Mouse (Mus musculus) testis, adult 2 months (tissue): Measurements from ENCODE around the gene Ankrd23. TPM values are rescaled to one million over a fixed set of nuclear protein-coding genes. Genes with fewer than 3 reads are reported as not detected.
A peak's percentile ranks its signal among the peaks of the same experiment; 100 is the strongest.

Experiments
- H3K27ac ChIP-seq: fragments of 200-500 bp; 2 replicates; pipeline ENCODE4 v1.5.1; 2012; ENCODE audit warnings: low read depth, low read length; ENCODE audit not compliant: control insufficient read depth, insufficient read depth
- H3K27me3 ChIP-seq: fragments of 200-500 bp; 2 replicates; pipeline ENCODE4 v1.6.1; 2012; ENCODE audit warnings: mild to moderate bottlenecking, low read length, moderate library complexity; ENCODE audit not compliant: control insufficient read depth, insufficient read depth
- H3K36me3 ChIP-seq: fragments of 200-500 bp; 2 replicates; pipeline ENCODE4 v1.6.1; 2012; ENCODE audit warnings: mild to moderate bottlenecking, low read length; ENCODE audit not compliant: control insufficient read depth, insufficient read depth
- H3K4me1 ChIP-seq: fragments of 200-500 bp; 2 replicates; pipeline ENCODE4 v1.6.1; 2012; ENCODE audit warnings: low read length; ENCODE audit not compliant: control insufficient read depth, insufficient read depth
- H3K4me3 ChIP-seq: fragments of 200-500 bp; 2 replicates; pipeline ENCODE4 v1.5.1; 2012; ENCODE audit warnings: low read depth, mild to moderate bottlenecking, low read length, moderate library complexity, mixed read lengths; ENCODE audit not compliant: control insufficient read depth
- CTCF ChIP-seq: fragments of 200-500 bp; IDR thresholded peaks from 2 replicates; pipeline ENCODE4 v1.5.1; 2012; ENCODE audit warnings: low read depth, mild to moderate bottlenecking, inconsistent platforms, low read length, moderate library complexity; ENCODE audit not compliant: control insufficient read depth, insufficient read depth, insufficient replicate concordance
- POLR2A ChIP-seq: fragments of 200-500 bp; IDR thresholded peaks from 2 replicates; pipeline ENCODE4 v1.6.1; 2012; ENCODE audit warnings: low read depth, mild to moderate bottlenecking, inconsistent platforms, low read length, moderate library complexity; ENCODE audit not compliant: control insufficient read depth
- polyA plus RNA-seq: library from polyadenylated mRNA; depleted of rRNA; stranded (reverse); fragments of >200 nt; gene quantifications from 2 replicates; pipeline ENCODE4 v1.2.3, GENCODE M21; 2012

Ankrd23 gene
- polyA plus RNA-seq, 1 experiment = 11.0 TPM

DNA sequence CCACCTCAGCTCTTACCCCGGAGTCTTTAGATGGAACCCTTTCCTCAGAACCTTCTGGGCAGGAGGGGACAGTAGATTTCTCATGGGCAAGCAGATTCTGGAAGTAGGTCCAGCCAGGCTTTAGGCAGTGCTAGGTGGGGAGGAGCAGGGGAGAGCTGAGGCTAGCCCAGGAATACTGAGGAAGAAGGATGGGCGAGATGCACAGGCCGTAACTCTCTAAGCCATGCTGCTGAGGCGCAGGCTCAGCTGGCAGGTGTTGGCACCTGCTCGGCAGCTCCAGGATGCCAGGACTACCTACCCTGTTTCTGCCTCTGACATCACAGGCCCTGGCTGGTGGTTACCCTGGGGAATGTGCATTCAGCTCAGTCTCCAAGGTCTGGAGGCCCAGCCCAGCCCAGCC, 33.6 kb upstream of the Ankrd23 start:
- peaks cover 4% of the 10 kb centered on the region for H3K4me1 ChIP-seq
- 0 out of 2 replicates have a peak overlapping the region, but pooled peaks have one; percentile 10 for H3K27ac ChIP-seq
- no peaks in the 10 kb centered on the region for H3K27me3 ChIP-seq
- no peaks in the 10 kb centered on the region for H3K36me3 ChIP-seq
- TF ChIP-seq POLR2A (no peak), CTCF (no peak)
- H3K4me3 ChIP-seq = no peak overlapping the region

DNA sequence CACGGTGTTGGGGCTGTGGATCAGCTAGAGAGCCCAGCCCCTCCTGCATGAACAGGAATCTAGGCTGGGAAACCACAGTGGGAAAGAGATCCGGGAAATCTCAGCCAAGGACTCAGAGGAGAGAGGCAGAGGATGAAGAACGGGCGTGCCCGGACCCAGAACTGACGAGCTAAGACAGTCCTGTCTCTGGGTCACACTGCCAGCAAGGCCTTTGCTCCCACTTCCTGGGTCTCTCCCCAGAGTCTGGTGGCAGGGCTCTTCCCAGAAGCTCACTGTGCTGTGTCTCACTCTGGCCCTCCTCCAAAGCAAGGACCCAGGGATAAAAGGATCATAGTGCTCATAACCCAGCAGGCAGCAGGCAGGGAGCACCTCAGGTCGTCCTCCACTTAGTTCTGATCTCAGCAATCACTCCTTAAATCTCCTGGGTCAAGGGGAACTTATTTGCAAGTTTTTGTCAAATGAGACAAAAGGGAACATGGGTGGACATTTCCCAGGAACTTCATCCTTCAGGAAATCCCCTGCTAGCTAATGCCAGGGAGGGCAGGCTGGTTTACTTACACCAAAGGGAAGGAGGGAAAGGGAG, 33.1 kb upstream of the Ankrd23 start:
- TF ChIP-seq CTCF (no peak), POLR2A (no peak)
- Histone ChIP-seq H3K27me3 (no peaks in the 10 kb centered on the region), H3K27ac (peak overlapping the region; percentile 37; the same call in 1 of the 2 replicates), H3K4me3 (no peak overlapping the region), H3K36me3 (no peaks in the 10 kb centered on the region), H3K4me1 (peaks cover 4% of the 10 kb centered on the region)

DNA sequence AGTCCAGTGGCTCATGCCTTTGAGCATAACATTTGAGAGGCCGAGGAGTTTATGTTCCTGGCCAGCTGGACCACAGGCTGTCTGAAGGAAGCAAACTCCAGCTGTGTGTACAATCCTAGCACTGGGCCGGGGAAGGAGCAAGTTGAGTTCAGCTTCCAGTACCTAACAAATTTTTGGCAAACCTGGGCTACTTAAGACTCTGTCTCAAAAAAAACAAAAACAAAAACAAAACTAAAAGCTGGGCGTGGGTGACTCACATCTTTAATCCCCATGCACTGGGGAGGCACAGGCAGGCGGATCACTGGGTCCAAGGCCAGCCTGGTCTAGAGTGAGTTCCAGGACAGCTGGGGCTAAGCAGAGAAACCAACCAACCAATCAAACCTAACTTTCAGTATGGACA, 32.1 kb upstream of the Ankrd23 start:
- TF ChIP-seq POLR2A = no peak
- TF ChIP-seq CTCF = no peak
- H3K36me3 ChIP-seq = no peaks in the 10 kb centered on the region
- H3K27me3 ChIP-seq = no peaks in the 10 kb centered on the region
- 0 out of 2 replicates have a peak overlapping the region, but pooled peaks have one; percentile 18 for H3K27ac ChIP-seq
- peaks cover 4% of the 10 kb centered on the region for H3K4me1 ChIP-seq
- no peak overlapping the region for H3K4me3 ChIP-seq

DNA sequence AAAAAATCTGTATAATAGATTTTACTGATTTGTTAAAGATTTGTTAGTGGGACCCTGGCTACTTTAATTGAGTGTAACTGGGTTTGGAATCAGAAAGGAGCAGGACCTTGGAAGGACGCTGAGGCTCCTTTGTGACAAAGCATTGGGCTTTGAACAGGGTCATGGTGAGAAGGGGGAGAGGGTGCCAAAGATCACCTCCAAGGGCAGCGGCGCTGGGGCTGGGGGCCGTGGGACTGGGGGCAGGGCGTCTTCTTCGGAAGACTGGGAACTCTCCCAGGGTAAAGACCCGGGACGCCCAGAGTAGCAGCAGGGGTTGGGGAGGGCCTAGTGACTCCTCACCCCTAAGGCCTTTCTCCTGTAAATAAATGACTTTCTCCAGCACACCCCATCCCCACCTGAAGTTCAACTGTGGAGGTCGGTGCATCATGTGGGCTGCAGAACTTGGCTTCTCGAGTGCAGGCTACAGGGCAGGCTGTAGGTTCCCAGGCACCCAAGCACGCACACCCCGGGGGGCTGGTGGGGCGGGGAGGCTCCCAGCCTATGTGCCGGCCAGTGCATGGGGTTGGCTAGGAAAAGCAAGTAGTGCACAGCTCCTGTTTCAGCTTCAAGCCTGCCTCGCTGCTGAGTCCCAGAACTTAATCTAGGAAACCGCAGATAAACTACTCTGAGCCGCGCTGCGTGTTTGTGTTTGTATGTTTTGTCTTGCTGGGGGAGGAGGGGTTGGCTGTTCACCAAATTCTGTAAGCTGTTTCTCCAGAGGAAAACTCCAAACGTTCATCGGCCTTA, 31.3 kb upstream of the Ankrd23 start:
- Histone ChIP-seq H3K4me1 (peaks cover 4% of the 10 kb centered on the region), H3K27ac (no peak overlapping the region), H3K4me3 (no peak overlapping the region), H3K27me3 (no peaks in the 10 kb centered on the region), H3K36me3 (no peaks in the 10 kb centered on the region)
- TF ChIP-seq POLR2A (no peak), CTCF (no peak)

DNA sequence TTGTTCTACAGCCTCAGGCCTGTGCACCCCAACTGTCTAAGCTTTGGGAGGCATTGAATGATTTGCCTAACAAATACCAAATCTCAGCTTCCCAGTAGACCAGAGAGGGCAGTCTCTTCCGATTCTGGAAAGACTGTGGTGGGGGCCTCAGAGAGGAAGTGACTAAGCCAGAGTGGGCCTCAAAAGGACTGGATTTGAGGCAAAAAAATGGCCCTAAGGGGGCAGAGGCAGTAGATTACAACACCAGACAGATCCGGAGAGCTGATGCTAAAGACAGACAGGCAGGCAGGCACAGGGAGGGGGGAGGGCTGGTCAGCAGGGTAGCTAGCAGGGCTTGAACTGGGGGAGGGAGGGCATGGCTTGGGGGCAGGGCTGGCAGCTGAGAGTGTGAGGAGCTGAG, 29.7 kb upstream of the Ankrd23 start:
- no peak overlapping the region for H3K27ac ChIP-seq
- H3K4me1 ChIP-seq = peaks cover 2% of the 10 kb centered on the region
- no peaks in the 10 kb centered on the region for H3K27me3 ChIP-seq
- no peaks in the 10 kb centered on the region for H3K36me3 ChIP-seq
- TF ChIP-seq POLR2A (no peak), CTCF (no peak)
- no peak overlapping the region for H3K4me3 ChIP-seq

DNA sequence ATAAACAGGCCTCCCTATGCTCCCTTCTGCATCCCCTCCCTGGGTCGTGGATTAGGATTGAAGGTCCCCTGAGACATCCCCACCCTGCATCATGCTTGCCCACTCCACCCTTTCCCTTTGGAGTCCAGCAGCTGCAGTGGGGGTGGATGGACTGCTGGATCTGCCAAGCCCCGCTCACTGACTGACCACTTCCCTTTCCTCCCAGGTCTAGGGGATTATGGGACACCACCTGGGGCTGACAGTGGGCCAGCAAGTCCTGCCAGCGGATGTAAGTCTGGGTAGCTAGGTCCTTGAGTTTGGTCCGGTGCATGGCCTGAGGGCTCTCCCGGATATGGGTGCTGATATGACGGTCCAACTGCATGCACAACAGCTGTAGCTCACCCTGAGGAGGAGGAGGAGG, 27.4 kb upstream of the Ankrd23 start:
- Histone ChIP-seq H3K27me3 (no peaks in the 10 kb centered on the region), H3K4me1 (peaks cover 4% of the 10 kb centered on the region), H3K27ac (no peak overlapping the region), H3K36me3 (no peaks in the 10 kb centered on the region; the same call in 1 of the 2 replicates), H3K4me3 (no peak overlapping the region)
- TF ChIP-seq CTCF = no peak
- no peak for TF ChIP-seq POLR2A

DNA sequence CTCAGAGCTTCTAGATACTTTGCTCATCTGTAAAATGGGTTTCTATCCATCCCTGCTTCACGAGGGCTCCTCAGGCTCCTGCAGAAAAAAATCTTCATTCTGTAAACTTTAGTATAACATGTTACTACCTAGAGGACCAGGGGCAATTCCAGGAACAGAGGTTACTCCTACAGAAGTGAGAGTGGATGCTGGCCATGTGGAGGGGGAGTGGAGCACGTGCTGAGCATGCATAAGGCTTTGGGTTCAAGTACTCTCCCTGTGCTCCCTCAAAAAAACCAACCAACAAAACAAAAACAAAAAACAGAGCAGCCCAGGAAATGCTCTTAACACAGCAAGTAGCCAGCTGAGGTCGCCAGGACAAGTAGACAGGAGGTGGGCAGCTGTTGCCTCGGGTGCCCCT, 26.9 kb upstream of the Ankrd23 start:
- Histone ChIP-seq H3K4me1 (peaks cover 8% of the 10 kb centered on the region), H3K4me3 (no peak overlapping the region), H3K27ac (no peak overlapping the region), H3K27me3 (no peaks in the 10 kb centered on the region), H3K36me3 (no peaks in the 10 kb centered on the region; the same call in 1 of the 2 replicates)
- no peak for TF ChIP-seq POLR2A
- TF ChIP-seq CTCF = no peak
